Mouse (Mus musculus) layer of hippocampus, postnatal 25 days (tissue): Measurements from ENCODE around the gene Hoxd3. TPM values are rescaled to one million over a fixed set of nuclear protein-coding genes. Genes with fewer than 3 reads are reported as not detected.

Source experiments
- DNase-seq, 2 experiments: peaks; one replicate each; pipeline ENCODE4 v3.0.0; 2022; ENCODE audit warnings: mixed read lengths in 2 of 2, low spot score in 1 of 2; ENCODE audit errors: extremely low spot score in 1 of 2
- total RNA-seq, 2 experiments: library from RNA; stranded (reverse); gene quantifications; 2 replicates each; pipeline ENCODE4 v1.2.3; 2021

Hoxd3 gene
- total RNA-seq, 2 experiments from 2014 or later, result not detected

DNA sequence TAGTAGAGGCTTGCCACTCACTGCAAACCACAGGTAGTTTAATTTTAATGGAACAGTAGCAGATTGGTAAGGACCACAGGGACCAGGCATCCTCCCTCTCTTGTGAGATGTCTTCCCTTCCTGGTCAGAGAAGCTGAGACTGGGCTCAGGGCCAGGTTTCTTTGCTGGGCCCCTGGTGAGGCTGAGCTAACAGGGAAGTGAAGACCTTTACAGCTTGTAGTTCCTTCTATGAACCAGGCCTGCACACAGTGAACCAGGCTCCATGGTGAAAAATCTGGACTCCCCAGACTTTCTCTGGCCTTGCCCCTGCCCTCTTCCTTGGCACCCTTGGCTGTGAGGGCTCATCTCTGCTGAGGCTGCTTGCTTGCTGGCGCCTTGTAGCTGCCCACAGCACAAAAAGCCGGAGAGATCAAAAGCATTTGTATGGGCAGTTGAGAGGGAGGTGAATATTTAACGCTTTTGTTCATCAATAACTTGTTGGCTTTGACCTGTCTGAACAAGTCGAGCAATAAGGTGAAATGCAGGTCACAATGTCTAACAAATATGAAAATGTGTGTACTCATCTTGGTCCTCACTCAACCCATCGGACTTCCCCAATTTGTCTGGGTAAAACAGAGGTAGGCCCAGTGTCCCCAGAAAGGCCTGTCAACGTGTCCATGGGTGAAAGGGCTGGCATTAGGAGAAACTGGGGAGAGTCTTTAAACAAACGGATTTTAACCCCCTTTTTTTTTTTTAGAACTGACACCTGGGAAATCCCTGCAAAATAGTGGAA, 12.7 kb downstream of the Hoxd3 start:
- no peak for DNase-seq

DNA sequence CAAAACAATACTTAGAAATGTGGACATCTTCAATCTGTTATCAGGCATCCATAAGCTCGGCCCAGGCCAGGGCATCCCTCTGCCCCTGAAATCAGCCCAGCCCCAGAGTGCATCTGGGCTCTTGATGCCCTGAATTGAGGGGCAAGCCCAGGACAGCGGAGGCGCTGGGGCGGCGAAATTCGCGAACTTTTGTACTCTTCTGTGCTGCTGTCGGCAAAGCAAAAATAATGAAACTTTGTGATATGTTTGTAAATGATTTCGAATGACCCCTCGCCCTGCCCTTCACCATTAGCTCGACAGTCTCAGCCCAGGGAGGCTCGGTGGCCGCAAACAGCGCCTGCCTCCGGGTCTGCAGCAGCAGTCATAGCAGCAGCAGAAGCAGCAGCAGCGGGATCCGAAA, 13.4 kb downstream of the Hoxd3 start:
- DNase-seq, result no peak

DNA sequence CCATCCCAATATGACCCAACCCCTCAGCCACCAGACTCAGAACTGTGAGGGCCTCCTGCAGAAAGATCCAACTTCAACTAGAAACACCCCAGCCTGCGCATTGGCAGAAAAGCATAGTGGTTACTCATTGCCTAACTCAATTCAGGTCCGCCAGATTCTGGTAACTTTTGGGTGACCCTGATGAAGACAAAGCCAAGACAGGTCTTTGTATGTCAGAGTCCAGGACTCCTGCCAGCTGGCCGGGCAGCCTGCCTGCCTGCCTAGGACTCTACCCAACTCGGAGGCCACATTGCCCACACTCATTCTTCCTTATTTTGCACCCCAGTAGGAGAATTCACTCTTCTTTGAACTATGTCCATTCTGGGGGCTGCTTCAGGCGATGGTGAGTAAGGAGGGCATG, 14.8 kb downstream of the Hoxd3 start, which contains the start of gene Gm28230:
TSS of gene Gm28230 (plus strand) at position 178 of the 400 bp plus-strand sequence.
- no peak for DNase-seq

DNA sequence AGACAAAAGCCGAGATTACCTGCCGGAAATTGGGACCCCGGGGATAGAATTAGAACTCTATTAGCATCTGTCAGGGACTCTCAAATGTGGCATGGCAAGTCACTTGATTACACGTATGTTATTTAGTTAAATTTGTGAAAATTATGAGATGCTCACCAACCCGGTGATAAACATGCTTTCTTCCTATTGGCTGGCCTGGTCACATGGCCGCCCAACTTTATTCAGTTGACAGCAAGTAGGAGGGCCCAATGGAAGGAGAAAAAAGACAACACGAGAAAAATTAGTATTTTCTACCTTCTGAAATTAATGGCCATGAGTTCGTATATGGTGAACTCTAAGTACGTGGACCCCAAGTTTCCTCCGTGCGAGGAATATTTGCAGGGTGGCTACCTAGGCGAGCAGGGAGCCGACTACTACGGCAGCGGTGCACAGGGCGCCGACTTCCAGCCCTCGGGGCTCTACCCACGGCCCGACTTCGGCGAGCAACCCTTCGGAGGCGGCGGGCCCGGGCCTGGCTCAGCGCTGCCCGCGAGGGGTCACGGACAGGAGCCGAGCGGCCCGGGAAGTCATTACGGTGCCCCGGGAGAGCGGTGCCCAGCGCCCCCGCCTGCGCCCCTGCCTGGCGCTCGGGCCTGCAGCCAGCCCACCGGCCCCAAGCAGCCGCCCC, 15.4 kb downstream of the Hoxd3 start:
- no peak for DNase-seq

DNA sequence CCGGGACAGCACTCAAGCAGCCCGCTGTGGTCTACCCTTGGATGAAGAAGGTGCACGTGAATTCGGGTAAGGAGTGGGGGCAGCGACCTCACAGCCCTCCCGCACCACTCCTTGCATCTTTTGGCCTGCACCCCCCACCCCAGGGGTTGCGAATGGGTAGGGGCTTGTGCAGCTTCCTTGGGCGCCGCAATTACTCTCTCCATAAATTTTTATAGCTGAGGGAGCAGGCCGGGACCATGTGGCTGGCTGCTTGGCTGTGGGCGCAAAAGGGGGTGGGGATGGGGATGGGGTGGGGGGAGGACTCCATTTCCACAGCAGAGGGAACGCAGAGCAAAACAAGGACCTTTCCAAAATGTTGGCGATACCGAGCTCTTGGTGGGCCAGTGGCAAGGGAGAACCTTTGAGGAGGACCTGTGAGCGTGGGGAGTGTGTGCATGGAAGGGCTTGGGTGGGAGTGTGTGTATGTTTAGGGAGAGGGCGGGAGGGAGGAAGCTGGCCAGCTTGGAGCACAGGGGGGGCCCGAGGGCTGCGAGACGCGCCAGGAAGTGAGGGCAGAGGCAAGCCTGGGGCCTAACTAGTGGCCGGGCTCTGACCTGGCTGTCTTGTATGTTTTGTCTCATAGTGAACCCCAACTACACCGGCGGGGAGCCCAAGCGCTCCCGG, 16.0 kb downstream of the Hoxd3 start:
- no peak for DNase-seq

DNA sequence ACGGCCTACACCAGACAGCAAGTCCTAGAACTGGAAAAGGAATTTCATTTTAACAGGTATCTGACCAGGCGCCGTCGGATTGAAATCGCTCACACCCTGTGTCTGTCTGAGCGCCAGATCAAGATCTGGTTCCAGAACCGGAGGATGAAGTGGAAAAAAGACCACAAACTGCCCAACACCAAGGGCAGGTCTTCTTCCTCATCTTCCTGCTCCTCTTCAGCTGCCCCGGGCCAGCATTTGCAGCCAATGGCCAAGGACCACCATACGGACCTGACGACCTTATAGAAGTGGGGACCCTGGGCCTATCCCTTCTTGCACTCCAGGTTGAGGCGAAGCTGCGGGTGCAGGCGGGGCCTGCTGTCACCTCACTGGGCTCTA, 16.6 kb downstream of the Hoxd3 start:
- no peak for DNase-seq

DNA sequence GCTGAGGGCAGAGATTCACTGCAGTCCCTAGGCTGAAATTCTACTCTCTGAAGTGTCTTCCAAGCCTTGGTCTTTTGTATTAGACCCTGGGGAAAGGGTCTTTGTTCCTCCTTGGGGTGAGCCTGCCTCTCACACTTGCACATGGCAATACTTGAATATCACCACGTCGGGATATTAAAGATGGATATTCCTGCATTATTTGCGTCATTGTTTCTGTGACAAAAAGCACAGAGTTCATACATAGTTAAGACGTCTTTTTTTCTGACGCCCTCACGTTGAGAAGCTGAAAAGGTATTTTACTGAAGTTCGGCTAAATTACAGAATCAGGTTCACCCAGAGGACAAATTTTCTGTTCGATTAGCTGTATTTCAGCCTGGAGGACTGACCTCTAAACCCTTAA, 18.6 kb downstream of the Hoxd3 start:
- no peak for DNase-seq

DNA sequence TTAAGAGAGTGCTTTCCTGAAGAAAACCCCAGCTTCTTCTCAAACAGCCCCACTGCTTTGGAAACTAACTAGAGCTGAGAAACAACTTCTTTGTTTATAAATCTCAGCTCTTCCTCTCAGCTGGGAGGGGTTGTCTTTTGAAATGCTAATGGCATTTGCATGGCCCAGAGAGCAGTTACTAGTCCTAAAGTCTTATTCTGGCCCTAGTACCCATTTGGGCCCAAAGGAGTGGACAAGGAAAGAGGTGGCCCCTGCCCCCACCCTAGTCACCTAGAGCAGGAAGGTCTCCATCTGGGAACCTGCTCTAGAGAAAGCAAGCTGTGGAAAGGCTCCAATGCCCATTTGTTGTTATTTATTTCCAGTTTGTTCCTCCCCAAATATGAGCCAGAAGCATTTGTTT, 19.3 kb downstream of the Hoxd3 start:
- DNase-seq, result no peak

DNA sequence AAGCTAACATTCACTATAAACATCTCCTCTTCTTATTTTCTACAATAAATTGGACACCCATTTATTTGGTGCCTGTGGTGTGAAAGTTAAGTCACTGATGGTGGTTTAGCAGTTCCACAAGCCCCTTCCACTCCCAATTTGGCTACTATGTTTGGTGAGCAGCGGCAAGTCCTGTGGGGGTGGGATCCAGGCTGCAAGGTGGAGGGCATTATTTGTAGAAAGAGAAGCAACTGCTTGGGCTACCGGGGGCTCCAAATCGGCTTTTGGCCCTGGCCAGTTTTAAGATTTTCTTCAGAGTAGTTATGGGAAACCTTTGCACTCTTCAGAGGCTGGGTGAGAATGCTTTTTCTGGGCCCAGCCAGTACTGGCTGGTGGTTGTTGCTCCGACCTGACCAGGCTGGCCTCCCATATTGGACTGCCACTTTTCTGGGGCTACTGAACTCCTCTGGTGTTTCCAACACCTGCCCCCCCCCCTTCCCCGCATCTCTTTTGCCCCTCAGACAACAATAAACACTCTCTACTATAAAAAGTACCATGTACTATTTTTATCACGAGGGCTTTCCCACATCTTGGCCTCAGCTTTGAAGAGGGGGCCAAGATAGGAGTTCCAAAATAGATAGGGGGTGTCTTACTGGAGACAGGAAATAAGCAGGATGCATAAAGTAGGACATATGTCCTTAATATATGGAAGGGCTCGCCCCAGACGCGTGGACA, 20.2 kb downstream of the Hoxd3 start:
- no peak for DNase-seq

DNA sequence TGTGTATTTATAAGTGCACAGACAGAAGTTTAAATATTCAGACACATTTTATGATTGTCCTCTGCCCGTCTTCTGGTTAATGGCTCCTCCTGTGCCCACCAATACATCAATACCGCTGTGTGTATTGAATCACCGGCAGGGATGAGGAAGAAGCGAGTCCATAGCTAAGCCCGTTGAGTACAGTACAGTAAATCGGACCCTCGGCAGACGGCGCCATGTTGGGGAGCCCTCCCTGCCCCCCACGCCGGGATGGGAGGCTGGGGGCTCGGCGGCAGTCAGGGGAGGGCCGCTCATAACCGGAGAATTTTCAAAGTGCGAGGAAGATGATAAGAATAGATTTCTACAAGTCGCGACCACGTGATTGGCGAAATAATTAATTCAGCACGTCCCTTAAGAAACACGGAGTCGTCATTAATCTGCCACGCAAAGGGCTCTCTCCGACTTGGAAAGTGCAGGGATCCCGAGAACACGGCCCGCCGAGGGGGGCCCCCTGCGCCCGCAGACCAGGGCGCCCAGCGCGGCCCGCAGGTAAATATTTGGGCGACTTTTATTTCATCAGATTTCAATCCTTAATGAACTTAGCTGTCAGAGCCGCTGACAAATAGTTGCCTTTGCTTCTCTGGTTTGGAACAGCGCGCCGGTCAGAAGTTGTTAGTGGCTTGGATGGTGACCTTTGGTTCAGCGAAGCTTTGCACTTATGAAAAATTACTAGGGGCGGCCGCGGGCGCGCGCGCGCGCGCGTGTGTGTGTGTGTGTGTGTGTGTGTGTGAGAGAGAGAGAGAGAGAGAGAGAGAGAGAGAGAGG, 21.0 kb downstream of the Hoxd3 start:
- DNase-seq, result no peak

DNA sequence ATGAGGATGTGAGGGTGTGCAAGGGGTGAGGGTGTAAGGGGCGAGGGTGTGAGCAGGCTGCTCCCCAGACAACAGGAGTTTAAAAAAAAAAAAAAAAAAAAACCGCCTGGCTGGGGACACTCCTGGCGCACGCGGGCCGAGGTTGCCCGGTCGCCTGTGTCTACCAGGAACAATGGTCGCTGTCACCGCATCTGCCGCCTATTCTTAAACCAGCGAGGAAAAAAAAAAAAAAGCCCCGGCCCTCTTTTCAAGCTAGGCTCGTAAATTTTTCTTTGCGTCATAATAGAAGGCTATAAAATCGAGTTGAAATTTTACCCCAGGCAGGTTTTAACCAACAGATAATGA, 21.6 kb downstream of the Hoxd3 start:
- no peak for DNase-seq

DNA sequence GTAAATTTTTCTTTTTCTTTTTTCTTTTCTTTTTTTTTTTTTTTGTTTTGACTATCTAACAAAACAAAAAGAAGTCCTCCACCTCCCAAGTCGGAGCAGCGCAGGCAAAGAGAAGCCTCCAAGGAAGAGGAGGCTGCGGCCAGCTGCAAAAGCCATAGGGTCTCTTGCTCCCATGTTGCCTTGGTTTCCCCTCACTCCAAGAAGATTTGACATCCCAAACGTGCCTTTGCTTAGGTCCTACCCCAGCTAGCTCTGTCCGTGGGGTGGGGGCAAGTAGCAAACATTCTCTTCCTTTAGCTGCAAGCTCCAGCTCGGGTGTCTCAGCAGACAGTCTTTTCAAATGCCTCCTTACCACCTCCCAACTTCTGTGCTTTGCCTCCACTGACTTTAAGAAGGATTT, 22.0 kb downstream of the Hoxd3 start:
- no peak for DNase-seq

DNA sequence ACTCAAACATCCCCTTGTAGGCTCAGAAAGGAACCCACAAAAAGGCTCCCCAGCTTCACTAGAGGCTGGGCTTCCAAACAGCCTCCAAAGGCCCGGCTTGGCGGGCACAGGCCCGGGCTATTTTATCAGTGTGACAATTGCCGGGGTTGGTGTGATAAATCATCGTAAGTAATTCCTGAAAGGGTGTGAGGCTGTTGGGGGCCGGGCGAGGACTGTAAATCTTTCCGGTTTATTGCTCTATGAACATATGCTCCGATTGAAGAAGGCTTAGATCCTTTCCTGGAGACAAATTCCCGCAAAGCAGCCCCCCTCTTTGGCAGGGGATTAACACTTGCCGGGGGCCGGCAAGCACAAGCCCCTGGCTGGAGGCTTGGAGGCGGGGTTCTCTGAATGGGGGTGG, 22.7 kb downstream of the Hoxd3 start:
- DNase-seq, result no peak

DNA sequence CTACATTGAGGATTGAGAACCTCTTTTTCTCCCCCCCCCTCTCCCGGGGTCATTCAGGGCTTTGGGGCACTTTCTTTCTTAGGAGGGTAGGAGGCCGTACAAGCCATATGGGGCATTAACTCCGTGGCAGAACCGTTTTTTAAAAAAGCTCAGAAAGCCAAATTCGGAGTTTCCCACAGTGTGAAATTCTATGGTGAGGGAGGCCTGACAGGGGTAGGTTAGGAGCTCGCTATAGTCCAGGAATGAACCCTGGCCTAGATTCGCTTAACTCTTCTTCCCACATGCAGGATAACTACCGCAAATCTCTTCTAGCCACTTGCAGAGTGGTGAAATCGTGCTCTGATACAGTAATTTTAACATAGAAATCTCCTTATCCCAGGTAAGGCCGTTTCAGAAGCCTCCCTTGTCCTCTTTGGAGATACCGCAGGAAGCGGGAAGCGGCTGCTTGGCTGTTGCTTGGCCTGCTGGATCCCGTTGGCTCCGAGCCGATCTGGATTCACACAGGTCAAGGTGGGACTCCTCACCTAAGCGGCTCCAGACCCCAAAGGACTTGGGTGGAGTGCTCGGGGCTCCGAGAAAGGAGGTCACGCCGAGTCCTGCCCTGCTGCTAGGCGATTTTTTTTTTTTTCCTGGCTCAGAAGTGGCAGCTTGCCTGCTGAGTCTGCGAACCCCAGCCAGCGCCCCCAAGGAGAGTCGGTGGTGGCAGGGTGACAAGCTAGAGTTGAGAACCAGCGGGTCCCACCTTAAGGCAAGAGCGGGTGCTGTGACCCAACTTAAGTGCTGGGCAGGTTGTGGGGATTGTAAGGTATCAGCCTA, 23.5 kb downstream of the Hoxd3 start:
- no peak for DNase-seq

DNA sequence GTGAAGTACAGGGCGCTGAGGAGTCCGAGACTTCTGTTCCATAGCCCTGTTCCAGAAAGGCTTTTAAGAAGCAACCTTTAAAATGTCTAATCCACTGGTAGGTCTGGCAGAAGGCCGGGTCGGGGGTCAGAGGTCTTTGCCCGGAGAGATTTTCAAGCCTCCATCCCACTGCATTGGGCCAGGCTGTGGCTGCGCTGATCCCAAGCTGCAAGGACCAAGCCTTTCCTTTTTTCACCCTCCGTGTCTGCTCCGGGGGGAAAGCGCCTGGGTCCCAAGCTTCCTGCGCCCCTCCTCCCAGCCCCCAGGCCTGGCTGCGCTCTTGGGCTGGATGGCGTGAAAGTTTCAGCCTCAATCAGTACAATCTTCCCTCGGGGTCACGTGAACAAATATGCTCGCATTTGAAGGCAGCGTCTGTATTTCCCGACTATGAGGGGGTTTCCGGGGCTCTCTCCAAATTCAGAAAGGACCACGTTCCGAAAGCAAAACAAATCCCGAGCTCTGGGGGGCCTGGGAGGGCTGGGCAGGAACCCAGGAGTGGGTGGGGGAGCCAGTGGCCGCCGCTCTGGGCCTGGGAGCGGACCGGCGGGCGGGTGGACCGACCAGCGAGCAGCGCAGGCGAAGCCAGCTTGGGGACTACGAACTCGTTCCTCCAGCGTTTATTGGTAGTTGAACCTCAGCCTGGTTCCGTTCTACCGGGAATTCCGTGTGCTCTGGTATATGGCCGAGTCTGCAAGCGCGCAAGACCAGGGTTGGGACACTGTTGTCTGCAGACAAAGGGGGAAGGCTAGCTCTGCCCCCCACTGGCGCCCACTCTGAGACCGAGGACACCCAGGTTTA, 24.3 kb downstream of the Hoxd3 start:
- DNase-seq, result no peak

DNA sequence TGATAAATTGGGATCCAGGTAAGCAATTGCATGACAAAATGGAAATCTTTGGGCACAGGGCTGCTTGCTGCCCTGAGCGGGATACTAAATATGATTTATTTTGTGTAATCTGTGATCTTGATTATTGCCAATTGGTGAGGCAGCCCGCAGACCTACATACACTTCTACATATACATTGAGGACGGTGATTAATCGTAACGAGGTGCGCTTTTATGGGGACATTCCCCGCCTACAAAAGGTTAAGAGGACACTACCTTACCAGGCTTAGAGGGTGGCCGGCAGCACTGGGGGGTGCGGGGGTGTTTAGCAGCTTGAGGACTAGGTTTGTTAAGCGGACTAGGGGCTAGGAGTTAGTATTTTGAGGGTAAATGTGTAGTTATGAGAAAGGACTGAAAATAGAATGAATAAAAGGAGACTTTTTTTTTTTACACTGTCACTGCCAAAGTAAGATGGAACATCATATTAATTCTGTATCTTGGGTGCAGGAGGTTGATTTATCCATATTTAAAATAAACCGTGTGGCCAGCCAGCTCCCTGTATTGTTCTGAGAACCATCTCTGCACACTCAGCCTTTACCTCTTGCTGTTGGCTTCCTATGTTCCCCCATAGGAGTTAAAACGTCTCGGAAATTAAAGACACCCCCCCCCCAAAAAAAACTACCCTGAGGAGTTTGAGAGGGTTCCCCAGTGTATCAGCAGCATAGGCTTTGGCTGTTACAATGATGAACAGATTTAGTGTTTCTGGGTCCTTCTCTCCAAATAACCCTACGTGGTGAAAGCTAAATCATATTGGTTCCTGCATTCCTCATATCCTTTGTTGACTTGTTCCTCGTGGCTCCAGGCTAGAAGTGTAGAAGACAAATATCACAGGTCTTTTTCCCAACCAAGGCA, 25.2 kb downstream of the Hoxd3 start:
- DNase-seq, result no peak

DNA sequence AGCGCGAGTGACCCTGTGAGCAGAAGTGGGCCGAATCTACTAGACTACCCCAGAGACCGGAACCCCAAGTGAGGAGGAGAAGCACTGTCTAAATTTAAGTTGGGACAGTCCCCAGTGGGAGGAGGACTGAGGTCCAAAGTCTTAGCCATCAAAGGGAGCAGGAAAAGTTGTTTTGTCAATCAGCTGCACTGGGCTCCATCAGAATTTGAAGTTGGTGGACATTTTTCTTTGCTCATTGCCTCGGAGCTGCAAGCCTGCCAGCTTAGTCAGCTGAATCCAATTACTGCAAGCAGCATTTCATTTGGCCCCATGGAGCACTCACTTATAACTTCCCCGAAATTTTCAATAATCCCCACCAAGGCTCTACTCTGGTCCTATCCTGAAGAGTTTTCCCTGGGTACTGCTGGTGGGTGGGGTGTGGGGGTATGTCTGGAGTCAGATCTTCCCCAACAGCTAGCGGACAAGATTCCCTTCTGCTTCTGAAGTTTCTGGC, 25.9 kb downstream of the Hoxd3 start:
- DNase-seq, result no peak
